Mouse (Mus musculus) ES-Bruce4 (cell line): ENCODE results near the gene Cers5. TPM values are rescaled to one million over a fixed set of nuclear protein-coding genes. Genes with fewer than 3 reads are reported as not detected.
"Not testable (repeated sequence)": the region's sequence is repeated elsewhere in the genome, so short reads cannot be mapped to it uniquely, and the experiment has no call there.

Experiments used
- H3K27ac ChIP-seq: 2 replicates; pipeline ENCODE4 v1.5.1; 2012; ENCODE audit warnings: low read length, inconsistent platforms; ENCODE audit not compliant: insufficient read depth
- H3K27me3 ChIP-seq: 2 replicates; pipeline ENCODE4 v1.6.1; 2012; ENCODE audit warnings: mild to moderate bottlenecking, low read length, inconsistent platforms; ENCODE audit not compliant: control insufficient read depth, poor library complexity, insufficient read depth, severe bottlenecking
- H3K36me3 ChIP-seq: 2 replicates; pipeline ENCODE4 v1.6.1; 2012; ENCODE audit warnings: inconsistent platforms, mild to moderate bottlenecking, low read length, moderate library complexity; ENCODE audit not compliant: control insufficient read depth, poor library complexity, insufficient read depth, severe bottlenecking
- H3K4me1 ChIP-seq: one replicate; pipeline ENCODE4 v1.8.1; 2011; ENCODE audit warnings: low read length; ENCODE audit not compliant: control insufficient read depth, insufficient read depth
- H3K4me3 ChIP-seq: 2 replicates; pipeline ENCODE4 v1.5.1; 2011; ENCODE audit warnings: low read depth, mild to moderate bottlenecking, low read length
- H3K9ac ChIP-seq: 2 replicates; pipeline ENCODE4 v1.6.1; 2012; ENCODE audit warnings: low read depth, mild to moderate bottlenecking, inconsistent platforms; ENCODE audit not compliant: poor library complexity, severe bottlenecking
- H3K9me3 ChIP-seq: replicated peaks from 2 replicates; pipeline ENCODE4 v1.6.1; 2012; ENCODE audit warnings: mild to moderate bottlenecking, low read length, inconsistent platforms; ENCODE audit not compliant: control insufficient read depth, poor library complexity, insufficient read depth, severe bottlenecking
- CTCF ChIP-seq: IDR thresholded peaks from one replicate; pipeline ENCODE4 v1.8.1; 2011; ENCODE audit warnings: low read depth, low read length
- EP300 ChIP-seq: IDR thresholded peaks from 2 replicates; pipeline ENCODE4 v1.6.1; 2011; ENCODE audit warnings: low read depth, low read length; ENCODE audit not compliant: insufficient read depth
- POLR2A ChIP-seq: IDR thresholded peaks from one replicate; pipeline ENCODE4 v1.8.1; 2011; ENCODE audit warnings: low read length; ENCODE audit not compliant: insufficient read depth
- polyA plus RNA-seq: library from polyadenylated mRNA; stranded (reverse); fragments of >200 nt; gene quantifications from 2 replicates; pipeline ENCODE4 v1.2.4, GENCODE M21; 2011; ENCODE audit warnings: low read depth; ENCODE audit not compliant: missing spikeins, insufficient read depth, insufficient read length

The Cers5 gene
- 49.5 and 52.1 TPM in 2 replicates for polyA plus RNA-seq

- Histone ChIP-seq H3K9ac (peak within 1 kb of the TSS; percentile 87), H3K27ac (peak within 1 kb of the TSS; percentile 42), H3K4me3 (peak within 1 kb of the TSS; percentile 92)
- not testable (repeated sequence) for H3K36me3 ChIP-seq, H3K4me1 ChIP-seq, H3K9me3 ChIP-seq, H3K27me3 ChIP-seq
These were observed at the start of gene Cers5 for GRCm38 (mm10) chr15:99772881-99772924. Cers5 (minus strand) TSS chr15:99772885.

GRCm38 (mm10) chr15:99819621-99820279 lies 47.1 kb upstream of the Cers5 start:
- Histone ChIP-seq H3K27me3 (no peaks in the 10 kb centered on the region), H3K36me3 (peaks cover 7% of the 10 kb centered on the region; the same call in 1 of the 2 replicates), H3K27ac (peak overlapping the region; percentile 73), H3K4me1 (peaks cover 1% of the 10 kb centered on the region), H3K4me3 (no peak overlapping the region), H3K9me3 (no peaks in the 10 kb centered on the region), H3K9ac (0 out of 2 replicates have a peak overlapping the region, but pooled peaks have one; percentile 14)
- TF ChIP-seq EP300 (no peak), CTCF (no peak), POLR2A (no peak)

GRCm38 (mm10) chr15:99819109-99819440 lies 46.4 kb upstream of the Cers5 start:
- H3K9me3 ChIP-seq: no peaks in the 10 kb centered on the region
- H3K27me3 ChIP-seq: no peaks in the 10 kb centered on the region
- TF ChIP-seq EP300 (no peak), CTCF (no peak), POLR2A (no peak)
- no peak overlapping the region for H3K4me3 ChIP-seq
- H3K9ac ChIP-seq: 0 out of 2 replicates have a peak overlapping the region, but pooled peaks have one; percentile 14
- H3K4me1 ChIP-seq: peaks cover 1% of the 10 kb centered on the region
- H3K36me3 ChIP-seq: peaks cover 7% of the 10 kb centered on the region; the same call in 1 of the 2 replicates
- H3K27ac ChIP-seq: peak overlapping the region; percentile 73

- Histone ChIP-seq H3K9me3 (no peaks in the 10 kb centered on the region), H3K4me3 (no peak overlapping the region), H3K27ac (peak overlapping the region; percentile 73), H3K36me3 (peaks cover 7% of the 10 kb centered on the region; the same call in 1 of the 2 replicates), H3K9ac (no peak overlapping the region), H3K27me3 (no peaks in the 10 kb centered on the region), H3K4me1 (peaks cover 1% of the 10 kb centered on the region)
- TF ChIP-seq POLR2A (no peak), EP300 (no peak), CTCF (no peak)
These were observed 45.8 kb upstream of the Cers5 start for GRCm38 (mm10) chr15:99818321-99819108.

- H3K9ac ChIP-seq: no peak overlapping the region
- H3K27ac ChIP-seq: no peak overlapping the region
- H3K36me3 ChIP-seq: peaks cover 7% of the 10 kb centered on the region; the same call in 1 of the 2 replicates
- peaks cover 1% of the 10 kb centered on the region for H3K4me1 ChIP-seq
- TF ChIP-seq POLR2A (no peak), EP300 (no peak), CTCF (no peak)
- no peaks in the 10 kb centered on the region for H3K27me3 ChIP-seq
- H3K9me3 ChIP-seq: no peaks in the 10 kb centered on the region
- H3K4me3 ChIP-seq: no peak overlapping the region
These were observed 44.9 kb upstream of the Cers5 start for GRCm38 (mm10) chr15:99817343-99818235.

GRCm38 (mm10) chr15:99815999-99816398 lies 43.3 kb upstream of the Cers5 start:
- no peaks in the 10 kb centered on the region for H3K27me3 ChIP-seq
- no peak overlapping the region for H3K4me3 ChIP-seq
- H3K27ac ChIP-seq: no peak overlapping the region
- TF ChIP-seq CTCF (peak; percentile 69), POLR2A (no peak)
- H3K9ac ChIP-seq: no peak overlapping the region
- H3K9me3 ChIP-seq: no peaks in the 10 kb centered on the region
- H3K4me1 ChIP-seq: peaks cover 5% of the 10 kb centered on the region
- peaks cover 7% of the 10 kb centered on the region; the same call in 1 of the 2 replicates for H3K36me3 ChIP-seq
